Mouse (Mus musculus): ENCODE data around the gene Ppp1r35. TPM values are rescaled to one million over a fixed set of nuclear protein-coding genes. Genes with fewer than 3 reads are reported as not detected.

Ppp1r35 gene
- total RNA-seq, 2 experiments from 2014 or later = 16.5 to 17.1 TPM

DNA sequence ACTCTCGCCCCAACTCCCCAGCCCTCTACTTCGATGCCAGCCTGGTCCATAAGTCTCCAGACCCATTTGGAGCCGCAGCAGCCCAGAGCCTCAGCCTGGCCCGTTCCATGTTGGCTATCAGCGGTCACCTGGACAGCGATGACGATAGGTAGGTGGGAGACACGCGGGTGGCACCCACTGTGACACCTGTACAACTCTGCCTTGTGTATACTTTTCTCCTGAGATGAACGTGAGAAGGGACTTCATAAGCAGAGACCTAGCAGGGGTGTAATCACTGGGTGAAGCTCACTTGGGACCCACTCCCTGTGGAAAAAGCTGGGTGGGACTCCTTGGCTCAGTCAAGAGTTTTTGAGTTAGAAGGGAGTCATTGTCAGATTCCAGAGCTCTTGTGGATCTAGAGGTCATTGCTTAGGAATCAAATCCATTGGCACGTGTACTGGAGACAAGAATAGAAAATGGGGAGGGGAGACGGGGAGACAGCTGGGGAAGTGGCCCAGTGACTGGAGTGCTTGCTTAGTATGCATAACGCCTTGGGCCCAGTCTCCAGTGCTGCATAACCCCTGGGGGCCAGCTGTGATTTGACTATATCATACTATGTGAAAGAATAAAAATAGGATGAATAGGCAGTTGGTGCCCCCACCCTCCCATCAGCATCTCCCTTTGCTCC lies 27.3 kb upstream of the Ppp1r35 start:
- peak; percentile 44 for DNase-seq

DNA sequence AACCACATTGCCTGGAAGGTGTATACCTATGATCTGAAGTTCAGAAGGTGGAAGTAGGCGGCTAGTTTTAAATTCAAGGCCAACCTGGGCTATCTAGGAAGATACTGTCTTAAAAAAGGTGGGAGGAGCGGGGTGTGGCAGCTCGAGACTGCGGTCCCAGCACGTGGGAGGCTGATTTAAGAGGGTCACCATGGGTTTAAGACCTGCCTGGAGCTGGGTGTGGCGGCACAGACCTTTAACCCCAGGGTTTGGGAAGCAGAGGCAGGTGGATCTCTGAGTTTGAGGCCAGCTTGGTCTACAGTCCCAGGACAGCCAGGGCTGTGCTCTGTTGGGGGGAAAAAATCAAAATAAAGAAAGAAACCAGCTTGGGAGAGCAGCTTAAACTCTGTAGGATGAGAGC lies 26.7 kb upstream of the Ppp1r35 start:
- DNase-seq = no peak

DNA sequence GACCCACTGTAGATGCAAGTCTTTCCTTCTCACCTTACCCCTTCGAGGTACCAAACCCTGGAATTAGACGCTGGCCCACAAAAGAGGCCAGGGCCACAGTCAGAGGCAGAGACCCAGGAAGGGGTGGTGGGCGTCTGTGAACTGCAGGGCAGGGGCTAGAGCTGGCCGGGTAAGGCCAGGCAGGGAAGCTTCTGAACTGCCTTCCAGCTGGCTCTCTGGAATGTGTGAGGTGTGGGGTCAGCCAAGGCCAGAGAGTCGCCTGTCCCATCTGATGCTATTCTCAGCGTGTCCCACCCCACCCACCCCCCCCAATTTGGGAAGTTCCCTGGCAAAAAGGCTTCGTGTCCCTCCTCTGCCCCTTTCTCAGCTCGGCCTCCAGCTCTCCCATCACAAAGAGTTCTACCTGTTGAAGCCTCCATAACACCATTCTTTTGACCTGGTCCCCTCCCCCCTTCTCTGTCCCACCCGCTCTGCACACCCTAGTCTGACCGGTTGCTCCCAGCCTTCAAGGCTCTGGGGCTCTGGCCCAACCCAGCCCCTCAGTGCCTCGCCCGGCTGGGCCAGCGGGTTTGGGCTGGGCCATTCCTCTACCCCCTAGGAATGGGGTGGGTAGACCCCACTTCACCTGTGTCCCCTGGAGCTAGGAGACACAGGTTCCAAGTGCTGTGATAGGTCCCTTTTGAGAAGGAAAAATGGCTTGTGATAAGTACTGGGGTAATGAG lies 25.4 kb upstream of the Ppp1r35 start:
- peak; percentile 51 for DNase-seq

DNA sequence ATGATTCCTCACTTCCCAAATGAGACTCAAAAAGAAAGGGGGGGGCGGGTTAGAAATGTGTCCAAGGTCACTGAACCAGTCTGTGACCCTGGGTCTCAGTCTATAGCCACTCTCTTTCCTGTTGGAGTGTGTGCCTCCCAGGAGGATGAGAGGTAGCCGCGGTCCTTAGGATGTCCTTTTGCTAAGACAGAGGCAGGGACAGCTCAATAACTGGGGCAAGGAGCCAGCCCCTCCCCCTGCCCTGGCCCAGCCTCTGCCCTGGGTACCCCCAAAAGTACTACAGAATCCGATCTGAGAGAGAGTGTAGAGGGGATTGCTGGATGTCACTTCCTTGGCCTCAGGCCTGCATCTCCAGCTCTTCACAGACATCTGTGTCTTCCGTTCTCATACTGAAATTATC lies 23.2 kb upstream of the Ppp1r35 start:
- no peak for DNase-seq

DNA sequence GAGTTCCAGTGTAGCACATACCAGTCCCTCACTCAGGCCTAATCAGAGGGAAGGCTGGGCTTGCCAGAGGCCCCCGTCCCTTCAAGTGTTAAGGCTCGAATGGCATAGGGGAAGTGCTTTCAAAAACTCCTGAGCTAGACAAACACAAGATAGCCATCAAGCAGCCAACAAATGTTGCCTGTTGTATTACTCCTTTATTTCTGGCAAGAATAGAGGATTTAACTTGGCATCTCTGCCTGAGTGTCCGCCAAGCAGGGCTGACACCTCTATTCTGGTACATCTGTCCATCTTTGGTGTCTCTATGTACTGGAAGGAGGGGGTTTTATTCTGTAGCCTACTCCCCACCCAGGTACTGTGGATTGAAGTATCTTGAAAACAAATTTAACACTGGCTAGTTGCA lies 22.5 kb upstream of the Ppp1r35 start:
- no peak for DNase-seq

DNA sequence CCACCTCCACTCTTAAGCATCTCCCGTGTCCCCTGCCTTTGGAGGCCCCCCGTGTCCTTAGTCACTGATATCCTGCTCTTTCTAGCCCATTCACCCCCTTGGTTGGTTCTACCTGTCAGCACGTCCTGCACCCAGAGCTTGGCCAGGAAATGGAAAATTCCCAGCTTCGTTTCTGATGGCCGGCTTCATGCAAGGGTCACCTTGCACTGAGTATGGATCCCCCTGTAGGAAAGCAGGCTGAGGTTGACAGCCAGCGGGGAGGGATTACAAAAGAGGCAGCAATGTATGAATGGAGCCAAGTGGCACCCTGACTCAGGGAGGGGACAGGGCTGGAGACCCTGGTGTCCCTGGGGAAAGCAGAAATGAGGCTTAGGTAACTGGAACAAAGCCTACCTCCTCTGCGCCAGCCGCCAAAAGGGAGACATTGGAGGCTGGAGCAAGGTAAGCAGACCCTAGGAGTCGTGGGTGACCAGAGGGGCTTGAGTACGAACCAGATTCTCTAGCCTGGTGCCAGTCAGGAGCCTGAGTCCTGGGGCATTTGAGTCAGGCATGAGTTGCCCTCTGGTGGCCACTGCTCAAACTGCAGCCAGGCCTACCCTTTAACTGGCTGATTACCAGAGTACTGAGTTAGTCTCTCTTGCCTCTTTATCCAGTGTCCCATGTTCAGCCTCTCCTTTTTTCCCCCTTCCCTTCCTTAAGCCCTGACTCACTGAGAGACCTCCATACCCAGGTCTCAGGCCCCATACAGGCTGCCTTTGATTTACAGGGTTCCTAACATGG lies 21.6 kb upstream of the Ppp1r35 start:
- DNase-seq = peak; percentile 94

DNA sequence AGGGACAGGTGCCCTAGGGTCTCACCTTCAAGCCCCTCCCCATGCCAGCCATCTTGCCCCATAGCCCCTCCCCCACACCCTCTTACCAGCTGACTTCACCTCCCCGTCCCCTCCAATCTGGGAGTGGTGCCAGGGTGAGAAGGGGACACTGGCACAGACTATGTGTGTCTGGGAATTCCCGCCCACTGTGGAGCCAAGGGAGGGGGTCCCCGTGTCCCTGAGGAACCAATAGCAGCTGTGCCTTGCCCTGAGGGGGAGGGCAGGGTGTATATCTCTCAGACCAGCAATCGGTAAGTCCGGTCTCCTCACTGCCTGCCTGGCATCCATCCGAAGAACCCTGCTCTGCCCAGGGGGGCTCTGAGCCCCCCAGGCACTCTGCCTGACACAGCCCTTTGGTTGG lies 20.8 kb upstream of the Ppp1r35 start:
- DNase-seq = peak; percentile 92

DNA sequence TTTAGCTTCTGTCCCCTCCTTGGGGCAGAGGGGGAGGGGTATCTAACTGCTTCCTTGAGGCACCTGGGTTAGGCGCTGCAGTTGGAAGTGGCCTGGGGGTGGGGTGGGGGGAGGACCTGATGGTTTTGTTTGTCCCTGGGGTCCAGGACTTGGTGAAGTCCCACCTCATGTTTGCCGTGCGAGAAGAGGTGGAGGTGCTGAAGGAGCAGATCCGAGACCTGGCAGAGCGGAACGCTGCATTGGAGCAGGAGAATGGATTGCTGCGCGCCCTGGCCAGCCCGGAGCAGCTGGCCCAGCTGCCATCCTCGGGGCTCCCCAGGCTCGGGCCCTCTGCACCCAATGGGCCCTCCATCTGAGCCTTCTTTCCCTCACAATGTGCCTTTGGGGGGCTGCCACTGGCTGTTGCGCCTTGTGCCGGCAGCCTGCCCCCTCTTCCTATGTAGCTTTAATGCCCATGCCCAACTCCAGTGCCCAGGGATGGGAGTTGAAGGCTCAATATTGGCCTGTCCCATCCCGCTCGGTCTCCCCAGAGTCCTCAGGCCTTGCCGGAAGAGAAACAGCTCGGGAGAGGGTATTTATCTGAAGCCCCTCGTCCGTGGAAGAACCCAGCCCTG lies 19.6 kb upstream of the Ppp1r35 start:
- DNase-seq = no peak

DNA sequence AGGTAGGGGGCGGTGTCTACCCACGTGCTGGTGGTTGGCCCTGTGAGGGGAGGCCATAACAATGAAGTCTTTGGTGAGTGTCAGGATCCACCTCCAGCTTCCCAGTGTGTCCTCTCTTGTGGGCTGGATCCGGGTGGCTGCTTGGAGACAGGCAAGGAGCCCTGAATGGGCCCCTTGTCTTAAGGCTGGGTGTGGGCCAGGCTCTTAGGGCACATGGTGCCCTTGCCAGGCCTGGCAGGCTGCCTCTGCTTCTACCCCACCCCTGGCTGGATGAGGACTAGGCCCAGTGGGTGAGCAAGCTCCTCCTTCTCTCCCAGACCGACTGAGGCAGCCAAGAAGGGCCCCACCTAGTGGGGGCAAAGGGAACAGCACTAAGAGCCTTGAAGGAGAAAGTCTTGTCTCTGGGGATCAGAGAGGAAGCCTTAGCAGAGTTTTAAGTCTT lies 18.7 kb upstream of the Ppp1r35 start:
- peak; percentile 90 for DNase-seq

DNA sequence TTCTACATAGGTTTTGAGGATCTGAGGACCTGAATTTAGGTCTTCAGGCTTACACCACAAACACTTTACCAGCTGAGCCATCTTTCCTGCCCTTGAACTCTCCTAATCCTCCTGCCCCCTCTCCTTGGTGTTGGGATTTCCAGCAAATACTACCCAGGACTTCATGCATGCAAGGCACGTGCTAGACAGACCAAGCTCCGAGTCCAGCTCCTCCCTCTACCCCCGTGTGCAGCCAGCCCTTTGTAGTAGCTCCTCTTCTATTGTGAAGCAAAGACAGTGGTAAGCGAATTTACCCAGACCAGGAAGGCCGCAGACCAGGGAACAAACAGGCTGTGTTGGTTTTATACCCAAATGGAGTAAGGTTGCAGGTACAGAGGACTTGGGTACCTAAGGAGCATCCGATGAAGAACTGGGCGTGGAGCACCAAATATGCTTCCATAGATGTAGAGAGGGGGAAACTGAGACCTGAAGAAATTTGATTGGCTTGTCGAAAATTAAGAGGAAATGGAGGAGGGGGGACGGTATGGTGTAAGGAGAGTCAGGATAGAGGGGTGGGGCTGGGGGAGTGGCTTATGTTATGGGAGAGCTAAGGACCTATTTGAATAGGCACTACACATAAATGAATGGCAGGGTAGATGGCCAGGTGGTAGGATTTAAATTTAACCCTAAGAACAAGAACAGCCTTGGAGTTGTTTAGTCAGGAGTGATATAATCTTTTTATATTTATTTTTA lies 13.9 kb upstream of the Ppp1r35 start:
- no peak for DNase-seq

DNA sequence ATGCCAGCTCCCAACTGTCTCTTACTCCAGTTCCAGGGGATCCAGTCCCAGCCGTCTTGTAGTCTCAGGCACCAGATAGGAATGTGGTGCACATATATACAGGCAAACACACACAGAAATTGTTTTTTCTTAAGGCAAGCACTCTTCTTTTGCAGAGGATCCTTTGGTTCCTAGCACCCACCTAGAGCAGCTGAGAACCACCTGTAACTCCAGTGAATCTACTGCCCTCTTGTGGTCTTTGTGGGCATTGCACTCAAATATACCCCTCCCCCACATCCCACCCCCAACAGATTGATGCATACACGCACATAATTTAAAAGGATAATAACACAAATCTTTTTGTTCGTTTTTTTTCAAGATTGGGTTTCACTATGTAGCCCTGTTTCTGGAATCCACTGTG lies 12.4 kb upstream of the Ppp1r35 start:
- DNase-seq = no peak

DNA sequence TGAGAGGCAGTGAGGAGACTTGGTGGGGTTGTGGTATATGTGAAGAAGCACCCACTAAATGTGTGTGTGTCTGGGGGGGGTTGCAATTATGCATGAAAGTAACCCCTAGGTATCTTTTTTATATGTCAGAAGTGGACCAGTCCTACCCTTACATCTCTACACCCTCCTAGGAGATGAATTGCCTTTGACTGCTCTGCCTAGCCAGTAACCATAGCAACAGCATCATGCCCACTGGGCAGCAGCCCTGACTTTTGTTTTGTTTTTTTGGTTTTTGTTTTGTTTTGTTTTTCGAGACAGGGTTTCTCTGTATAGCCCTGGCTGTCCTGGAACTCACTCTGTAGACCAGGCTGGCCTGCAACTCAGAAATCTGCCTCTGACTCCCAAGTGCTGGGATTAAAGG lies 10.2 kb upstream of the Ppp1r35 start:
- DNase-seq = no peak

DNA sequence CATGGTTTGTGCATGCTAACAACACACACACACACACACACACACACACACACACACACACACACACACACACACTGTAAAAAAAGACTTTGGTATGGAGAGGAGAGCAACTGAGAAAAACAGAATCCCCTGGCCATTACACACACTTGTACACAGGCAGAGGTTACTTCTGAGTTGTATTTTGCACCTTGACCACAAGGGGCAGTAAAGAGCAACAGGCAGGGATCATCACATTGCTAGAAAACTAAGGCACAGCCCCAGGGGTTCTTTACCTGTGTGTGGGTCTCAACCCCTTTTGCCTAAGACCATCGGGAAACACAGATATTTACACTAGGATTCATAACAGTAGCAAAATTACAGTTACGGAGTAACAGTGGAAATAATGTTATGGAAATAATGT lies 7.9 kb upstream of the Ppp1r35 start:
- DNase-seq = peak; percentile 50

DNA sequence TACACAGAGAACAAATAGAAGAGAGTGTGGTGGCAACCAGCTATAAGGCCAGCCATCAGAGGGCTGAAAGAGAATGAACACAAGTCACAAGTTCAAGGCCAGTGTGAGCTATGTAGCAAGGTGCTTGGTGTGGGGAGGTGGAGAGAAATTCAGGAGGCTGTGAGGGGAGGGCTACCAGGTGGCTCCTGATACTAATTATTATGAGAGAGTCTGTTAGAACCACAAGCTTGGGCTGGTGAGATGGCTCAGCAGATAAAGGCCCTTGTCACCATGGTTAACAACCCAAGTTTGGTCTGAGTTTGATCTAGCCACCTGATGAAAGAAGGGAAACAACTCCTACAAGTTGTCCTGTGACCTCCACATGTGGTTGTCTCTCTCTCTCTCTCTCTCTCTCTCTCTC lies 5.9 kb upstream of the Ppp1r35 start:
- DNase-seq = no peak

DNA sequence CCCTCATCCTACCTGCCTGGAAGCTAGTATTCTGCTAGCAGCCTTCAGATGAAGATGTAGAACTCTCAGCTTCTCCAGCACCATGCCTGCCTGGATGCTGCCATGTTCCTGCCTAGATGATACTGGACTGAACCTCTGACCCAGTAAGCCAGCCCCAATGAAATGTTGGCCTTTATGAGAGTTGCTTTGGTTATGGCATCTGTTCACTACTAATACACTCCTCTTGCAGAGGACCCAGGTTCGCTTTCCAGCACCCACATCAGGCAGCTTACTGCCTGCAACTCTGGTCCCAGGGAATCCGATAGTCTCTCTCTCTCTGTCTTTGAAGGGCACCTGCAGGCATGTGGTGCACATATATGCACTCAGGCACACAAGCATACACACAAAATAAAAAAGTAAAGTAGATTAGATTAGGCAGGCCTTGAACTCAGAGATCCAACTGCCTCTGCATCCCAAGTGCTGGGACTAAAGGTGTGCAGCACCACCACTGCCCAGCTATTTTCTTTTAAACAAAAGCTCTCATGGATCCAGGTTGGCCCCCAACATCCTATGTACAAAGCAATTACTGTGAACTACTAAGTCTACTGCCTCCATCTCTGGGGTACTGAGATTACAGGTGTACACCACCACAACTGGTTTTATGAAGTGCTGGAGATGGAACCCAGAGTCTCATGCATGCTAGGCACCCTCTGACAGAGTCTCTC lies 2.9 kb upstream of the Ppp1r35 start:
- no peak for DNase-seq

DNA sequence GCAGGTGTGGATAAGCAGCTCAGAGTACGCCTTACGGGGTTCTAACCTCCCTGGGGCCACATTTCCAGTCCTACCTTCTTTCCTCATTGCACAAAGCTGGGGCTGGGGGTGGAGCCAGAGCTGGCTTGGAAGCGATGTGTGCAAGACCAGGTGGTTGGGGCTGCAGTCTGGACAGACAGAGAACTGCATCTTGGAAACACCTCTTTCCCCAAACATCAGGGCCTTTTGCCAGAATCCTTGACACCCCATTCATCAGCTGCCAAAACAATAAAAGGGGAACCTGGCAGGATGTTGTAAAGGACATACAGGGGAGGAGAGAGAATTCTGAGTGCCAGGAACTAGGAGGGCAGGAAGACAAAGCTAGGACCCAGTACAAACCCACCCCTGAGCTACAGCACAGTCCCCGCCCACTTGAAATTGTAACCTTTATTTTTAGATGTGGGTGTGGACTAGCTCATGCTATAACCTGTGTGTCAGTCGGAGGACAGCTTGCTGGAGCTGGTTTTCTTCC lies 2.2 kb upstream of the Ppp1r35 start:
- DNase-seq = no peak

DNA sequence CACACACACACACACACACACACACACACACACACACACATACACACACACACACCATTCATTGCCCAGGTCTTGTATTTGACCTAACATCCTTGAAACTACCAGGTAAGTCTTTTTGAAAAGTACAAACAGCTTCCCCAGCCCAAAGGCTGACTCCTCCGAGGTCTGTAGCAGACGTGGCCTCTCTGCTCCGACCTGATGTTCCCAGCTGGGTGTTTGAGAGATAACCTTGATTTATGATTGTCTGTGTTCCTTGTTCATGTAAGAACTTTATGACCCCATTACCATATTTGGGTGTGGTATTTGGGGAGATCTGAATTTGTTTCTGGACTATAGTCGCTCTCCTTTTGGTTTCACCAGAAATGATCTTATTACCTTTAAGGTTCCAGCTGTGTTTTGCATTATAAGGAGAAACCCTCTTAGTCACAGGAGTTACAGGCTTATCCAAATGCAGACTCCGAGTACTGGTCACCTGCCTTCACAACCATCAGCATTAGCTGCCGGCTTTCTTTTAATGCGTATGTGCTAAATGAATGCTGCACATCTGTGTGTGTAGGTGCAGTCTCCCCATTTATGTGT lies 1.3 kb upstream of the Ppp1r35 start:
- no peak for DNase-seq

DNA sequence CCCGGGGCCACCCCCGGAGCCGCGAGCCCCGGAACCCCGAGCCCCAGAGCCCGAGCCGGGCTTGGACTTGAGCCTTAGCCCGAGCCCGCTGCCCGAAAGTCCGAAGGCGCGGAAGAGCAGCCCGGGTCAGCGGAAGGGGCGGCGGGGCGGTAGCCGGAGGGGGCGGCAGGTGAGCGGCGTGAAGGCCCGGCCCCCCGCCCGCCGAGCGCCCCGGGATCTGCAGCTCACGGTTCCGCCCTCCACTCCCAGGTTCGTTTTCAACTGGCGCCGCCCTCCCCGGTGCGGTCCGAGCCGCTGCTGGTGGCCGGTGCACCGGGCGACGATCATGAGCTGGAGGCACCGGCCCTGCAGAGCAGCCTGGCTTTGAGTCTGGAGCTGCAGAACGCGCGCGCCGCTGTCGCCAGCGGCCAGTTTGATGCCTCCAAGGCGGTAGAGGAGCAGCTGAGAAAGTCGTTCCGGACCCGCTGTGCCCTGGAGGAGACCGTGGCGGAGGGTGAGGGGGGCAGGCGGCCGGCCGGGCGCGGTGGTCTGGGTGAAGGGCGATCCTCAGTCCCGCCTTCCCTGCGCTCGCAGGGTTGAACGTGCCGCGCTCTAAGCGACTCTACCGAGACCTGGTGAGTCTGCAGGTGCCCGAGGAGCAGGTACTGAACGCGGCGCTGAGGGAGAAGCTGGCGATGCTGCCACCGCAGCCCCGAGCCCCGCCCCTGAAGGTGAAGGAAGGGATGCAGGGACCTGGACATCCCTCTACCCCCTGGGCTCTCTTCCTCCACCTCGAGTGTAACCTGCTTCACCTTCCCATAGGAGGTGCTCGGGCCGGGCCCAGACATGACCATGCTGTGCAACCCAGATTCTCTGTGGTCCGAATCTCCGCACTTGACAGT lies 644 bp downstream of the Ppp1r35 start:
- DNase-seq = peak; percentile 44

DNA sequence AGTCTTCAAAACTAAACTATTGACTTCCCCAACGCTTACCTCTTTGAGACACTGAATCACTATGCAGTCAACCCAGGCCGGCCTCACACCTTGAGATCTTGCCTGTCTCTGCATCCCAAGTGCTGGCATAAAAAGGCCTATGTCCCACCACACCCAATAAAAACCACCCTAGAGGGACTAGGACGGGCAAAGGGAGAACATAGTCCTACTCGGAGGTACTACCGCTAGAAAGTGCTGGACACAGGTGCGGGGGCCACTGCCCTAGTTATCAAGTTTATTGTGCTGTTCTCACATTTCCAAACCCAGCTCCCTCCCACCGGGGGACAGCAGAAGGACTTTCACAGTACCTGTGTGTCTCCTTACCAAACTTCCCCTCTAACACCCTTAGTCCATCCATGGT lies 3.0 kb downstream of the Ppp1r35 start:
- no peak for DNase-seq
